Mouse (Mus musculus) thymus, adult 2 months (tissue): ENCODE results near the gene Ankrd16. TPM values are rescaled to one million over a fixed set of nuclear protein-coding genes. Genes with fewer than 3 reads are reported as not detected.

Source experiments
- DNase-seq: peaks from one replicate; pipeline ENCODE4 v3.0.0; 2021
- H3K27ac ChIP-seq: fragments of 200-500 bp; 2 replicates; pipeline ENCODE4 v1.5.1; 2012; ENCODE audit warnings: low read length, control low read depth; ENCODE audit not compliant: control insufficient read depth, insufficient read depth
- H3K27me3 ChIP-seq: fragments of 200-500 bp; 2 replicates; pipeline ENCODE4 v1.6.1; 2012; ENCODE audit warnings: mild to moderate bottlenecking, low read length, moderate library complexity, mixed read lengths; ENCODE audit not compliant: control insufficient read depth, insufficient read depth
- H3K36me3 ChIP-seq: fragments of 200-500 bp; 2 replicates; pipeline ENCODE4 v1.6.1; 2012; ENCODE audit warnings: mild to moderate bottlenecking, low read length, moderate library complexity; ENCODE audit not compliant: control insufficient read depth, insufficient read depth
- H3K4me1 ChIP-seq: fragments of 200-500 bp; replicated peaks from 2 replicates; pipeline ENCODE4 v1.6.1; 2012; ENCODE audit warnings: low read length; ENCODE audit not compliant: control insufficient read depth, insufficient read depth
- H3K4me3 ChIP-seq: fragments of 200-500 bp; 2 replicates; pipeline ENCODE4 v1.5.1; 2012; ENCODE audit warnings: mild to moderate bottlenecking, low read length, control low read depth, moderate library complexity; ENCODE audit not compliant: control insufficient read depth, insufficient read depth
- CTCF ChIP-seq: fragments of 200-500 bp; IDR thresholded peaks from 2 replicates; pipeline ENCODE4 v1.5.1; 2012; ENCODE audit warnings: mild to moderate bottlenecking, control low read depth, low read length, moderate library complexity, borderline replicate concordance; ENCODE audit not compliant: control insufficient read depth, poor library complexity, insufficient read depth; ENCODE audit errors: extremely low read depth
- POLR2A ChIP-seq: fragments of 200-500 bp; IDR thresholded peaks from 2 replicates; pipeline ENCODE4 v1.6.1; 2012; ENCODE audit warnings: mild to moderate bottlenecking, low read length, control low read depth, moderate library complexity; ENCODE audit not compliant: control insufficient read depth, poor library complexity, insufficient read depth; ENCODE audit errors: extremely low read depth
- WGBS: fragments of 180-500 bp; shearing (Covaris S2); methylation state at CpG from one replicate; pipeline ENCODE4 v1.1.7; 2018; 5-methylcytosine and 5-hydroxymethylcytosine counted together
- polyA plus RNA-seq: library from polyadenylated mRNA; depleted of rRNA; stranded (reverse); fragments of >200 nt; gene quantifications from 2 replicates; pipeline ENCODE4 v1.2.3, GENCODE M21; 2012; rRNA removed

Gene Ankrd16
- polyA plus RNA-seq: 93.3 and 103 TPM in 2 replicates

DNA sequence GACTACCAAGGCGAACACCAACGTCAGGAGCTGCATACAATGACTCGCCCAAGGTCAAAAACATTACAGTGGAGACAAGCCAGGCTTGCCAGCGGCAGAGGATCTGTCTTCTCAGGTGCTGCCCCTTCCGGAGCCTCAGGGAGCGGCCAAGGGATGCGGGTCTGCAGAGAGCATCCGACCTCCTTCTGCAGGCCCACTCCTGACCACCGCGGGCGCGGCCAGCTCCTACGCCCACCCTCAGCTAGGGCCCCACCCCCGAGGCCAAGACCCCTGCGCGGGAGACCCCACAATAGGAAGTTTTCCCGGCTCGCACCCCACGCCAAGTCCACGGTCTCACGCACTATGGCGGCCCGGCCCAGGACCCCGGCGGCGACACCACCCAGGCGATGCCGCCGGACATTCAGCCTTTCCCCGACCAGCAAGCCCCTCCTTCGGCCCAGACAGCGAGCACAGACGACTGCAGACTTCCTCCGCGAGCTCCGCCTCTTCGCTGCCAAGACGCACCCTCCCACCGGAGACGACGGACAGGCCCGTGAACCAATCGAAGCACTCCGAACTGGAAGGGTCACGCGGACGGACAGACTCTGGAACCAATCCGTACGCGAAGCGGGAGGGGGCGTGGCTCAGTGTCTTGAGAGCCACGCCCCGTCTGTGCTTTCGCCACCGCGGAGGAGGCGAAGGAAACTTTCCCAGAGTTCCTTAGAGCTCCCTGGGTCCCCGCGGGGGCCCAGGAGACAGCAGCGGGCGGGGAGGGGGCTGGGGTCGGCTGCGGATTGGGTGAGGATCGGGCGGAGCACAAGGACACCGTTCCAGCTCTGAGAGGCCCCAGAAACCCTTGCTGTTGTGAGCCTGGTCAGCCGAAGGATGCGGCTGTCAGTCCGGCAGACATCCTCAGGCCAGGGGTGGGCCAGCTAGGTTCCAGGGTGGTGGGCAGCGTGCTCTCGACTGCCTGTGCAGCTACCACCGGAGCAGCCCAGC, at the start of gene Ankrd16, which contains the start of gene Fbh1:
Gene Ankrd16, plus strand, starts transcription at position 786 of the 978 bp plus-strand sequence.
Gene Fbh1, minus strand, starts transcription at position 492 of the 978 bp plus-strand sequence.
- peak within 1 kb of the TSS; percentile 100 for H3K4me3 ChIP-seq
- peak within 1 kb of the TSS; percentile 73 for H3K27ac ChIP-seq
- peak; percentile 100 for DNase-seq
- whole genome bisulfite sequencing: under 1% methylated on average over 73 of the region's 73 CpGs
- no peaks in the 10 kb centered on the region for H3K27me3 ChIP-seq
- H3K4me1 ChIP-seq: peaks cover 10% of the 10 kb centered on the region
- H3K36me3 ChIP-seq: peaks cover 4% of the 10 kb centered on the region; the same call in 1 of the 2 replicates
- TF ChIP-seq POLR2A (peak; percentile 57), CTCF (peak; percentile 43; the same call in 1 of the 2 replicates)

DNA sequence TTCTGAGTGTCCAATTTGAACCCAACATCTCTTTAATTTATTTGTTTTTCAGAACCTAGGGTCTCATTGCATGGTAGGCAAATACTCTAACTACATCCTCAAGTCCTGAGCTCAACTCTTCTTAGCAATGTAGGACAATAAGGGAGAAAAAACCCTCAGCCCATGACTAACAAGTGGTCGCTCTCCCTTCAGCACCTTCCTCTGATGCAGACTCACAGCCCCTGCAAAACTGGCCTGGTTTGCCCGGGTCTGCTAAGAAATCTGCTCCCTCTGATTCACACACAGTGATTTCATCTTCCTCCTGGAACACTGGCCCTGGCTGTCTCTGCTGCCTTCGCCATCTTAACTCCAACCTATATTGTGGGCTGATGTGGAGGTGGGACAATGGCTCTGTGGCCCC, 48.6 kb upstream of the Ankrd16 start:
- no peaks in the 10 kb centered on the region for H3K36me3 ChIP-seq
- WGBS: 90% methylated on average over 3 of the region's 3 CpGs

DNA sequence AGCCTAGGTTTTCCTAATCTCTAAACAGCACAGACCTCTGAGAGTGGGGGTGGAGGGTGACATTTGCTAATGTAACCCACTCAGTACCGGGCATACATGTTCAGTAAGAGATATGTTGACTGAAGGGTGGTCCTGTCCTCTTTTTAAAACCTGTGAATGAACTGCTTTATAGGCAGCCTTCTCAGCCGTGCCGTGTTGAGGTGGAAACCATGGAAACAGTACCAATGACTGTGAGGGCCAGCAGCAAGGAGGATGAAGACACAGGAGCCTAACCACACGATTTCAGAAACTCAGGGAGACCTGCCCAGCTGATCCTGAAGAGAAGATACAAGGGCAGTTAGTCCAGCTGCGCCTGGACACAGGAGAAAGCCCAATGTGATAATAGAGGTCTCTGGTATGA, 44.7 kb upstream of the Ankrd16 start:
- DNase-seq: no peak
- no peaks in the 10 kb centered on the region for H3K36me3 ChIP-seq
- no peaks in the 10 kb centered on the region for H3K4me1 ChIP-seq
- no peaks in the 10 kb centered on the region for H3K27me3 ChIP-seq
- no peak for TF ChIP-seq CTCF
- TF ChIP-seq POLR2A: no peak
- 89% methylated on average over 5 of the region's 5 CpGs for WGBS
- H3K27ac ChIP-seq: no peak overlapping the region
- no peak overlapping the region for H3K4me3 ChIP-seq

More for the DNA sequence above, 48.6 kb upstream of the Ankrd16 start:
- no peak for DNase-seq
- H3K4me3 ChIP-seq: no peak overlapping the region
- H3K4me1 ChIP-seq: no peaks in the 10 kb centered on the region
- no peak overlapping the region for H3K27ac ChIP-seq
- TF ChIP-seq POLR2A: no peak
- no peak for TF ChIP-seq CTCF
- H3K27me3 ChIP-seq: no peaks in the 10 kb centered on the region

DNA sequence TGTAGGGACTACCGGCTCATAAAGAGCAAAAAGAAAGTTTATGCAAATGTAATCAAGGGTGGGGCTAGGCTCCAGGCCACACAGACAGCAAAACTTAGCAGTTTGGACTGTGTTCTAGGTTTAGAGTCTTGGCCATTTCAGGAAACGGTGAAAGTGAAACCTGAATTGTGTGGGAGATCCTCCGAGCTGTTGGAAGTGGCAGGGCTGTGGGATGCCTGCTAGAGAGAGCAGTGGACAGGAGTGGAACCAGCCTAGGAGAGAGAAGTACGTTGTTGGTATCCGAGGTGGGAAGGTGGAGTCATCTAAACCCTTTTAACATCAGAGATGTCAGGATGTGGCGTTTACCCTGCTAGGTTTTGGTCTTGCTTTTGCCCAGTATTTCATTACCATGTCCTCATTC, 41.8 kb upstream of the Ankrd16 start:
- Histone ChIP-seq H3K27me3 (no peaks in the 10 kb centered on the region), H3K36me3 (no peaks in the 10 kb centered on the region), H3K4me1 (no peaks in the 10 kb centered on the region), H3K27ac (no peak overlapping the region; the same call in 1 of the 2 replicates), H3K4me3 (no peak overlapping the region)
- no peak for DNase-seq
- no peak for TF ChIP-seq CTCF
- TF ChIP-seq POLR2A: no peak
- WGBS: 84% methylated on average over 6 of the region's 6 CpGs

DNA sequence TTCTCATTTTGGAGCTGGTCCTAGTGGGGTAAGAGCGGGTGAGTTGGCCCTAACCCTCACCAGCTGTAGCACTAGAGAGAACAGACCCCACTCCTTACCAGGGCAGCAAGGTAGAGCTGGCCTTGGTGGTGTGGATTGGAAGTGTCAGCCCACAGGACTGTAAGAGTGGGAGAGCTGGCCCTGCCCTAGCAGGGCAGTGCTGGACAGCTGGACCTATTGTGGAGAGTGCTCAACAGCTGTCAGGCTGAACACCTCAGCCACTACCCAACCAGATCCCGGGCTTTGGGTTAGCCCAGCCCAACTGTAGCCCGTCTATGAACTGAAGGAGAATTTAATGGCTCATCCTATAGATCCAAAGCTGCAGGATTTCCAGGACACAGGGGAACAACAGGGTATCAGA, 38.9 kb upstream of the Ankrd16 start:
- no peak overlapping the region for H3K27ac ChIP-seq
- TF ChIP-seq POLR2A (no peak), CTCF (no peak)
- no peak overlapping the region for H3K4me3 ChIP-seq
- DNase-seq: no peak
- H3K27me3 ChIP-seq: no peaks in the 10 kb centered on the region
- H3K36me3 ChIP-seq: peaks cover 14% of the 10 kb centered on the region
- no peaks in the 10 kb centered on the region for H3K4me1 ChIP-seq
- 98% methylated on average over 3 of the region's 3 CpGs for WGBS

DNA sequence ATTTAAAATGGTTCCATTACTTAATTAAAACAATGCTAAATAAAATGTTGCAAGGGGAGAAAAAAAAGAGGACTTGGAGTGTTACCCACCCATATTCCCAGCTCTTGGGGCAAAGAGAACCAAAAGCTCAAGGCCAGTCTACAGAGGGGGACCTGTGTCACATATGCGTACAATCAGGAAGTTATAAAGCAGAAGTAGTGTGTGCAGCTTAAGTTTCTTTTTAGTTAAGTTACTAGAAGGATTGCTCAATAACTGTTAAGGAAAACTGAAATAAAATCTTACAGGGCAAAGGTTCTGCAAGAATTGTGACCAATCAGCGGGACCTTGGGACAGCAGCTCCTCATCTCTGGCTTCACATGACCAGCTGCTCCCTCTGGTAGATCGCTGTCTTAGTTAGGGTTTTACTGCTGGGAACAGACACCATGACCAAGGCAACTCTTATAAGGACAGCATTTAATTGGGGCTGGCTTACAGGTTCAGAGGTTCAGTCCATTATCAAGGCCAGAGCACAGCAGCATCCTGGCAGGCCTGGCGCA, 38.1 kb upstream of the Ankrd16 start:
- Histone ChIP-seq H3K27ac (no peak overlapping the region), H3K36me3 (peaks cover 15% of the 10 kb centered on the region), H3K4me1 (no peaks in the 10 kb centered on the region), H3K4me3 (no peak overlapping the region), H3K27me3 (no peaks in the 10 kb centered on the region)
- TF ChIP-seq POLR2A (no peak), CTCF (no peak)
- no peak for DNase-seq
- 88% methylated on average over 4 of the region's 4 CpGs for WGBS
